Mouse (Mus musculus): ENCODE measurements around the gene Fez2. TPM values are rescaled to one million over a fixed set of nuclear protein-coding genes. Genes with fewer than 3 reads are reported as not detected.
A peak's percentile ranks its signal among the peaks of the same experiment; 100 is the strongest.

Fez2 gene
- polyA plus RNA-seq, 1 experiment: 91.6 TPM

DNA sequence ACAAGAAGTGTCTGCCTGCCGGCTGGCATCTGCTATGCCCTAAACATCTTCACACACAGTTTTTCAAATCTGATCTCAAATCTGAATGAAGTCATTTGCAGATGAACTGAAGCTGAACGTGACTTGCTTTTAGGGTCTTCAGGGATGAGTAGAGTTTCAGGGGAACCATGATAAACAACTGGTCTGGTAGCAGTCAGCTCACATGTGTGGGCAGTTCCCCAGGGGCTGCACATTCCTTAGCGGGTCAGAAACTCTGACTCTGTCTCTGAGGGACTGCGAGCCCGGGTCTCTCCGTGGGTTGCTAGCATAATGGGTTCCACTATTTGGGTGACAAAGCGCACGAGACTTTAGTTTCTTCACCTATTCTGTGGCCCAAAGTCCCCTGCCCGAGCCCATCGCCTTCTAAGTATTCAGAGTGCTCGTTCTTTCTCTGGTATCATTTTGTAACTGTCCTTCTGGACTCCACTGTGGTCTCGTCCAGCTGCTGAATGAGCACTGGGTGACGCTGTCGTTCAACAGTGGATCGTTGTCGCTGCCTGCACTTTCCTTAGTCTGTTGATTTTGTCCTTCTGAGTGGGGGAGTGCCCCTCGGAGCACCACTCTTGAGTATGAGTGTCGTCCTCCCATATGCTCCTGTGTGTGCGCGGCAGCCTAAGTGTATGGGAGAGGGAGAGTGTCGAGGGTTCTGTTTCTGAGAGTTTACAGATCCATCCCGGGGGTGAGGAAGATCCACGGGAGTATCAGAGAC lies 53.2 kb downstream of the Fez2 start:
- no peak for DNase-seq
- Histone ChIP-seq H3K4me3 (replicated peaks; ENCODE audit: insufficient read depth, low read depth, low read length) (no peak overlapping the region), H3K4me1 (ENCODE audit: control insufficient read depth, insufficient read depth, low read length) (no peaks in the 10 kb centered on the region), H3K27me3 (ENCODE audit: control insufficient read depth, insufficient read depth, low read length) (no peaks in the 10 kb centered on the region; the same call in 1 of the 2 replicates), H3K27ac (ENCODE audit: insufficient read depth, low read length) (no peak overlapping the region)
- 91% methylated on average over 23 of the region's 23 CpGs for WGBS
- TF ChIP-seq CTCF (IDR thresholded peaks at IDR 0.05; ENCODE audit: borderline replicate concordance, insufficient read depth, low read depth, low read length) (no peak), POLR2A (IDR thresholded peaks at IDR 0.05; ENCODE audit: borderline replicate concordance, insufficient read depth, low read length) (no peak)

DNA sequence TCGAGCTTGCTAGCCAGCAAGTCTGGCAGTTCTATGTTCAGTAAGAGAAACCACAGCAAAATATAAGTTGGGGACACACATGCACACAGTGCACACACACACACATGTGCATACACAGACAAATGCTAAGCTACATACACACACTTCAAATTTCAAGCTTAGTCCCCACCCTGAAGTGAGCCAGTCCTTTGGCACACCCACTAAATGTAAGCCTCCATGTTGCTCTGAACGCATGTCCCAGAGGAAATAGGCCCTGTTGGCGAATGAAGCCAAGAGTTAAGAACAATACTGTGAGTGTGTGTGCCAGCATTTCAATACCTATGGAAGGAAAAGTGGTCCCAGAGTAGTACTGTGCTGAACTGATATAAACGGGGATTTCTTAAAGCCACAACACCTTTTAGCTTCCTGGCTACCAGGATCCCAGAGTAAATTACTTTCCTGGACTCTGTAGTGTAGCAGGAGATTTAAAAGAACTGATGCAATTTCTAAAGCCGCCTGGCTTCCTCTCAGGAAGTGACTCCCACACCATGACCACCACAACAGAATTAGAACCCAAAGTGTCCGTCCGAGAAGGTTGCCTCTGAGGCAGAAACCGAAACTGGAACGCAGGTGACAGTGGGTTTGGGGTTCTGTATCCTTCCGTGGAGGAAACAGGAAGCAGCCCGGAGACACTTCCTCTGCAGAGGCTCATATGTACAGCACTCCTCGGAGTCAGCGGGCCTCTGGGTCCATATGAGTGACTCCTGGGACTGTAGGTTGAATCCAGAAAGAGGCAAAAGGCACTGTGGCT lies 55.8 kb downstream of the Fez2 start:
- DNase-seq: no peak
- Histone ChIP-seq H3K4me3 (replicated peaks; ENCODE audit: insufficient read depth, low read depth, low read length) (no peak overlapping the region), H3K4me1 (ENCODE audit: control insufficient read depth, insufficient read depth, low read length) (peaks cover 4% of the 10 kb centered on the region), H3K27ac (ENCODE audit: insufficient read depth, low read length) (no peak overlapping the region), H3K27me3 (ENCODE audit: control insufficient read depth, insufficient read depth, low read length) (no peaks in the 10 kb centered on the region; the same call in 1 of the 2 replicates)
- WGBS: 84% methylated on average over 13 of the region's 13 CpGs
- TF ChIP-seq POLR2A (IDR thresholded peaks at IDR 0.05; ENCODE audit: borderline replicate concordance, insufficient read depth, low read length) (no peak), CTCF (IDR thresholded peaks at IDR 0.05; ENCODE audit: borderline replicate concordance, insufficient read depth, low read depth, low read length) (no peak)

DNA sequence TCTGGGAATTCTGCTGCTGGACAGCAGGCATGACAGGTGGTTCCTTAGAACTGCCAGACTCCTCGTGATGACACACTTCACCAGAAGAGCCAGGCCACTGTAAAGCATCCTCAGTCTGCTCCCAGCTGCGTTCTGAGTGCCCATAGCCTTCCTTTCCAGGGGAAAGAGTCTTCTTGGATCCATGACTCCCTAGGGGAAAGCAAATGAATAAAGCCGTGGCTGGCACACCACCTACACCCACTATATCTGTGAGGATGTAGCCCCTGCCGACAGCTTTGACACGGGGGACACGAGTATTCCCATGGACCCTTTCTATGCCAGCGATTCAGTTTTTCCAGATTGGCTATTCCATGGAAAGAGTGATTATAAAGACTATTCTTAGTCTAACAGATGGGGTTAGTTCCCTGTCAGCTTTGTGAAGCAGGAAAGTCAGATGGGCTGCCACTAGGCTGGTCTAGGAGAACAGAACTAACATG lies 59.7 kb downstream of the Fez2 start:
- TF ChIP-seq POLR2A (IDR thresholded peaks at IDR 0.05; ENCODE audit: borderline replicate concordance, insufficient read depth, low read length): no peak
- no peak for TF ChIP-seq CTCF (IDR thresholded peaks at IDR 0.05; ENCODE audit: borderline replicate concordance, insufficient read depth, low read depth, low read length)
- Histone ChIP-seq H3K4me3 (replicated peaks; ENCODE audit: insufficient read depth, low read depth, low read length) (no peak overlapping the region), H3K27me3 (ENCODE audit: control insufficient read depth, insufficient read depth, low read length) (no peaks in the 10 kb centered on the region; the same call in 1 of the 2 replicates), H3K27ac (ENCODE audit: insufficient read depth, low read length) (no peak overlapping the region), H3K4me1 (ENCODE audit: control insufficient read depth, insufficient read depth, low read length) (peaks cover 4% of the 10 kb centered on the region)
- peak; percentile 16 to 30 for DNase-seq
- 19% methylated on average over 7 of the region's 7 CpGs for WGBS

DNA sequence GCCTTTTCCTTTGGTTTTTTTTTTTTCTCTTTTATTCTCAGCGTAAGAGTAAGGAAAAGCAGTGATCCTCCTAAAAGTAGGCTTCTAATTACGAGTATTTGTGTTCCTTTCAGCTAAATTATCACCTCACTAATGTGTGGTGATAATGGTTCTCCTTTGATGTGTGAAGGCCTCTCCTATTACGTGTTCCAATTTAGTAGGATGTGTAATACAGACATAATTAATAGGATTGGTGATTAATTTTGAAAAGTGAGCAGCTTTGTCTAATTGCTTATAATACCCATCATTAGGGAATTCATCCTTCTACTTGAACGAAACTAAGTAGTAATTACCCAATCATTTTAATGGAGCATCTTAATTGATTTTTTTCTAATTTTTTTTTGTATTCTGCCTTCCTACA lies 60.2 kb downstream of the Fez2 start:
- H3K27ac ChIP-seq (ENCODE audit: insufficient read depth, low read length): no peak overlapping the region
- no peak overlapping the region for H3K4me3 ChIP-seq (replicated peaks; ENCODE audit: insufficient read depth, low read depth, low read length)
- H3K4me1 ChIP-seq (ENCODE audit: control insufficient read depth, insufficient read depth, low read length): peaks cover 4% of the 10 kb centered on the region
- TF ChIP-seq CTCF (IDR thresholded peaks at IDR 0.05; ENCODE audit: borderline replicate concordance, insufficient read depth, low read depth, low read length) (no peak), POLR2A (IDR thresholded peaks at IDR 0.05; ENCODE audit: borderline replicate concordance, insufficient read depth, low read length) (no peak)
- H3K27me3 ChIP-seq (ENCODE audit: control insufficient read depth, insufficient read depth, low read length): no peaks in the 10 kb centered on the region; the same call in 1 of the 2 replicates
- DNase-seq: no peak
- WGBS: 97% methylated on average over 4 of the region's 4 CpGs

DNA sequence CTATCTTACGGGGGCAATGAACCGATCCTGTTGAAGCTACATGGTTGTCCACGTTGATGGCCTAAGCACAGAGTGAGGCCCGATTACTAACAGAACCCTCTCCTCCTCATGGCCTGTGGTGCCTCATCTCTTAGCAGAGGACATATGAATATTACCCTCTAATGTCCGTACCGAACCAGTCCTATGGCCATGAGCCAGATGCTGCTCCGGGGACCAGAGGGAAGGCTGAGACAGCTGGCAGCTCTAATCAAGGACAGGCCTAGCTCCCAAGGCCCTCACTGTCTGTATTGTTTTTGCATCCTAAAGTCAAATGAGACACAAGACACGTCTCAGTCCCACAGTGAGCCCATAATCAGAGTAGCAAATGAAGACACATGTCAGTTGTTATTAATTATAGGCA lies 62.3 kb downstream of the Fez2 start:
- no peaks in the 10 kb centered on the region; the same call in 1 of the 2 replicates for H3K27me3 ChIP-seq (ENCODE audit: control insufficient read depth, insufficient read depth, low read length)
- no peak overlapping the region for H3K4me3 ChIP-seq (replicated peaks; ENCODE audit: insufficient read depth, low read depth, low read length)
- H3K4me1 ChIP-seq (ENCODE audit: control insufficient read depth, insufficient read depth, low read length): peaks cover 4% of the 10 kb centered on the region
- H3K27ac ChIP-seq (ENCODE audit: insufficient read depth, low read length): no peak overlapping the region
- TF ChIP-seq CTCF (IDR thresholded peaks at IDR 0.05; ENCODE audit: borderline replicate concordance, insufficient read depth, low read depth, low read length): no peak
- TF ChIP-seq POLR2A (IDR thresholded peaks at IDR 0.05; ENCODE audit: borderline replicate concordance, insufficient read depth, low read length): no peak
- no peak for DNase-seq
- 60% methylated on average over 8 of the region's 8 CpGs for WGBS

DNA sequence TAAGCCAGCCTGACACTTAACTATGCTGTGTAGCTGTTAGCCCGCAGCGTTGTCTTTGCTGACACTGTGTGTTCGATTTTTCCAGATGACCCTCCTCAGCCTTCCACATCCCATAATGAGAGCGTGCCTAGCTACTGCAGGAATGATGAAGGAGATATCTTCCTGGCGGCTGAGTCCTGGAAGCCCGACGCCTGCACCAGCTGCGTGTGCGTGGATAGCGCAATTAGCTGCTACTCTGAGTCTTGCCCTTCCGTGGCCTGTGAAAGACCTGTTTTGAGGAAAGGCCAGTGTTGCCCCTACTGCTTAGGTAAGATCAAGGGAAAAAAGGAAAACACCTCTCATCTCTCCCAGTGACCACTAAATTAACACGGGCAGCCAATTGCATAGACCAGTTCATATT lies 63.1 kb downstream of the Fez2 start:
- Histone ChIP-seq H3K27me3 (ENCODE audit: control insufficient read depth, insufficient read depth, low read length) (no peaks in the 10 kb centered on the region), H3K4me1 (ENCODE audit: control insufficient read depth, insufficient read depth, low read length) (peaks cover 4% of the 10 kb centered on the region), H3K4me3 (replicated peaks; ENCODE audit: insufficient read depth, low read depth, low read length) (no peak overlapping the region), H3K27ac (ENCODE audit: insufficient read depth, low read length) (no peak overlapping the region)
- no peak for TF ChIP-seq POLR2A (IDR thresholded peaks at IDR 0.05; ENCODE audit: borderline replicate concordance, insufficient read depth, low read length)
- no peak for DNase-seq
- WGBS: 94% methylated on average over 12 of the region's 12 CpGs

DNA sequence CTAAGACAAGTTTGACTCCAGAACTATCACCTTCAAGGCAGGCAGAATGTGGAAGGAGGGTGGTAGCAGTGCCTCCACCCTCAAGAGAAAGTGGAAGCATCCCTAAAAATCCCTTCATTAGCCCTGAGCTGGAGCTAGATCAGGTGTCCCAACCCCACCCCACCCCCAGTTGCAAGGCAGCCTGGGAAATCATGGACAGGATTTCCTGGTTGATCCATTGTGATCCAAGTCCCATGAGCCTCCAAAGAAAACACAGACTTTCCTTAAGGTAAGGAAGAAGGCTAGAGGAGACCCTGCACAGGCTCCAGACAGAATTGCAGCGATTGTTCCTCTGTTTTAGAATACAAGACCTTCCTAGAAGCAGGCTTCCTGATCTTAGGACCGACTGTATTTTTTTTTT lies 63.5 kb downstream of the Fez2 start:
- DNase-seq: no peak
- Histone ChIP-seq H3K27ac (ENCODE audit: insufficient read depth, low read length) (no peak overlapping the region), H3K4me1 (ENCODE audit: control insufficient read depth, insufficient read depth, low read length) (peaks cover 4% of the 10 kb centered on the region), H3K27me3 (ENCODE audit: control insufficient read depth, insufficient read depth, low read length) (no peaks in the 10 kb centered on the region), H3K4me3 (replicated peaks; ENCODE audit: insufficient read depth, low read depth, low read length) (no peak overlapping the region)
- TF ChIP-seq POLR2A (IDR thresholded peaks at IDR 0.05; ENCODE audit: borderline replicate concordance, insufficient read depth, low read length) (no peak), CTCF (IDR thresholded peaks at IDR 0.05; ENCODE audit: borderline replicate concordance, insufficient read depth, low read depth, low read length) (no peak)
- WGBS: 92% methylated on average over 2 of the region's 2 CpGs

DNA sequence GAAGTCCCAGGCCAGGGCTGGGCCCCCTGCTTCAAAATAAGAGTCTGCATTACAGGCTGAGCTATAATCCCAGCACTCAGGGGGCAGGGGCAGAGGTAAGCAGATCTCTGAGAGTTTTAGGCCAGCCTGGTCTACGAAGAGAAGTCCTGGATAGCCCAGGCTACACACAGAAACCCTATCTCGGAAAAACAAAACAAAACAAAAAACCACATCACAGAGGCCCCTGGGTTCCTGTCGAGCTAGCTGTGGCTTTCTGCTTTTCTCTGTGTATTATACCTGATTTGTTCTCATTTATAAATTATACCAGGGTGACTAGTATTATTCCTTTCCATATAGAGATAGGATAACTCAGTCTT lies 65.5 kb downstream of the Fez2 start:
- Histone ChIP-seq H3K27me3 (ENCODE audit: control insufficient read depth, insufficient read depth, low read length) (no peaks in the 10 kb centered on the region), H3K4me1 (ENCODE audit: control insufficient read depth, insufficient read depth, low read length) (no peaks in the 10 kb centered on the region), H3K27ac (ENCODE audit: insufficient read depth, low read length) (no peak overlapping the region), H3K4me3 (replicated peaks; ENCODE audit: insufficient read depth, low read depth, low read length) (no peak overlapping the region)
- 94% methylated on average over 3 of the region's 3 CpGs for WGBS
- TF ChIP-seq CTCF (IDR thresholded peaks at IDR 0.05; ENCODE audit: borderline replicate concordance, insufficient read depth, low read depth, low read length) (no peak), POLR2A (IDR thresholded peaks at IDR 0.05; ENCODE audit: borderline replicate concordance, insufficient read depth, low read length) (no peak)
- DNase-seq: no peak
